Mouse (Mus musculus) neural tube, embryonic 12.5 days (tissue): ENCODE measurements around the gene Stub1. TPM values are rescaled to one million over a fixed set of nuclear protein-coding genes. Genes with fewer than 3 reads are reported as not detected.
A peak's percentile ranks its signal among the peaks of the same experiment; 100 is the strongest.

ENCODE experiments used
- ATAC-seq: fragments of 200-750 bp; cut with Nextera tagmentation; 2 replicates; pipeline ENCODE4 v1.8.0; 2017; ENCODE audit warnings: low read depth, mild to moderate bottlenecking, moderate TSS enrichment, moderate library complexity; ENCODE audit not compliant: low FRiP score
- H3K27ac ChIP-seq: fragments of 300-500 bp; sonication (generic); 2 replicates; pipeline ENCODE4 v1.5.1; 2016
- H3K27me3 ChIP-seq: fragments of 300-500 bp; sonication (generic); replicated peaks from 2 replicates; pipeline ENCODE4 v1.6.1; 2016; ENCODE audit warnings: mild to moderate bottlenecking
- H3K36me3 ChIP-seq: fragments of 300-500 bp; sonication (generic); 2 replicates; pipeline ENCODE4 v1.6.1; 2016; ENCODE audit warnings: mild to moderate bottlenecking
- H3K4me1 ChIP-seq: fragments of 300-500 bp; sonication (generic); 2 replicates; pipeline ENCODE4 v1.6.1; 2016
- H3K4me2 ChIP-seq: fragments of 300-500 bp; sonication (generic); replicated peaks from 2 replicates; pipeline ENCODE4 v1.6.1; 2016; ENCODE audit warnings: mild to moderate bottlenecking
- H3K4me3 ChIP-seq: fragments of 300-500 bp; sonication (generic); 2 replicates; pipeline ENCODE4 v1.5.1; 2016
- H3K9ac ChIP-seq: fragments of 300-500 bp; sonication (generic); 2 replicates; pipeline ENCODE4 v1.6.1; 2016; ENCODE audit warnings: mild to moderate bottlenecking
- H3K9me3 ChIP-seq: fragments of 300-500 bp; sonication (generic); 2 replicates; pipeline ENCODE4 v1.6.1; 2016; ENCODE audit warnings: mild to moderate bottlenecking
- WGBS: fragments of 180-500 bp; shearing (Covaris S2); methylation state at CpG from one replicate; pipeline ENCODE4 v1.1.7; 2016; 5-methylcytosine and 5-hydroxymethylcytosine counted together
- polyA plus RNA-seq: library from polyadenylated mRNA; unstranded; fragments of >200 nt; fragmentation: Nextera tagmentation; extraction: Ambion mirVana; gene quantifications from 2 replicates; pipeline ENCODE4 v1.2.1, GENCODE M21; 2016

Gene Stub1
- polyA plus RNA-seq, 1 experiment from 2014 or later, result 293 TPM

- WGBS, result 71% methylated on average over 4 of the region's 4 CpGs
- H3K36me3 ChIP-seq, result no peaks in the 10 kb centered on the region
- H3K27ac ChIP-seq, result no peak overlapping the region
- peaks cover 9% of the 10 kb centered on the region for H3K27me3 ChIP-seq
- H3K9ac ChIP-seq, result no peak overlapping the region
- no peak overlapping the region for H3K4me2 ChIP-seq
- ATAC-seq, result no peak
- no peaks in the 10 kb centered on the region for H3K9me3 ChIP-seq
- peaks cover 44% of the 10 kb centered on the region for H3K4me1 ChIP-seq
- no peak overlapping the region for H3K4me3 ChIP-seq
These were observed 26.7 kb downstream of the Stub1 start for GRCm38 (mm10) chr17:25806507-25806906.

- Histone ChIP-seq H3K4me2 (peak overlapping the region; percentile 41), H3K9me3 (no peaks in the 10 kb centered on the region), H3K36me3 (no peaks in the 10 kb centered on the region), H3K9ac (0 out of 2 replicates have a peak overlapping the region, but pooled peaks have one; percentile 26), H3K4me1 (peaks cover 20% of the 10 kb centered on the region), H3K4me3 (no peak overlapping the region), H3K27me3 (no peaks in the 10 kb centered on the region), H3K27ac (peak overlapping the region; percentile 77)
- peak; percentile 93 for ATAC-seq
- WGBS, result 8% methylated on average over 10 of the region's 10 CpGs
These were observed 30.2 kb downstream of the Stub1 start for GRCm38 (mm10) chr17:25802825-25803517.

- Histone ChIP-seq H3K4me2 (no peak overlapping the region), H3K9me3 (no peaks in the 10 kb centered on the region), H3K27me3 (no peaks in the 10 kb centered on the region), H3K9ac (no peak overlapping the region), H3K4me3 (no peak overlapping the region), H3K4me1 (peaks cover 32% of the 10 kb centered on the region), H3K27ac (no peak overlapping the region), H3K36me3 (no peaks in the 10 kb centered on the region)
- WGBS, result 9% methylated on average over 6 of the region's 6 CpGs
- ATAC-seq, result no peak
These were observed 32.2 kb downstream of the Stub1 start for GRCm38 (mm10) chr17:25801029-25801428.

- peaks cover 49% of the 10 kb centered on the region for H3K4me1 ChIP-seq
- H3K27ac ChIP-seq, result peak within 1 kb of the TSS; percentile 47
- under 1% methylated on average over 35 of the region's 35 CpGs for WGBS
- H3K9ac ChIP-seq, result peak within 1 kb of the TSS; percentile 72
- H3K4me2 ChIP-seq, result peak within 1 kb of the TSS; percentile 95
- no peaks in the 10 kb centered on the region for H3K36me3 ChIP-seq
- H3K4me3 ChIP-seq, result peak within 1 kb of the TSS; percentile 80
- H3K27me3 ChIP-seq, result no peaks in the 10 kb centered on the region
- ATAC-seq, result peak; percentile 44; the same call in 1 of the 2 replicates
- no peaks in the 10 kb centered on the region for H3K9me3 ChIP-seq
These were observed 36.2 kb downstream of the Stub1 start, which contains the start of gene Metrn for GRCm38 (mm10) chr17:25796951-25797369. TSS of gene Metrn (minus strand) at chr17:25797136.

- WGBS, result under 1% methylated on average over 37 of the region's 37 CpGs
- Histone ChIP-seq H3K36me3 (no peaks in the 10 kb centered on the region), H3K27ac (peak overlapping the region; percentile 47), H3K9me3 (no peaks in the 10 kb centered on the region), H3K4me1 (peaks cover 52% of the 10 kb centered on the region), H3K27me3 (no peaks in the 10 kb centered on the region), H3K9ac (peak overlapping the region; percentile 72), H3K4me3 (peak overlapping the region; percentile 80), H3K4me2 (peak overlapping the region; percentile 95)
- ATAC-seq, result 0 out of 2 replicates have a peak, but pooled peaks have one; percentile 5
These were observed 36.9 kb downstream of the Stub1 start for GRCm38 (mm10) chr17:25796211-25796771.

GRCm38 (mm10) chr17:25795609-25796092 is 37.6 kb downstream of the Stub1 start, which contains the start of gene AC134908.4:
TSS of gene AC134908.4 (minus strand) at chr17:25795659.
- Histone ChIP-seq H3K9me3 (no peaks in the 10 kb centered on the region), H3K36me3 (no peaks in the 10 kb centered on the region), H3K4me2 (peak within 1 kb of the TSS; percentile 95), H3K4me1 (peaks cover 59% of the 10 kb centered on the region), H3K9ac (peak within 1 kb of the TSS; percentile 72), H3K27me3 (no peaks in the 10 kb centered on the region), H3K4me3 (peak within 1 kb of the TSS; percentile 80), H3K27ac (peak within 1 kb of the TSS; percentile 47)
- ATAC-seq, result no peak
- WGBS, result under 1% methylated on average over 6 of the region's 6 CpGs

- H3K27me3 ChIP-seq, result no peaks in the 10 kb centered on the region
- peak overlapping the region; percentile 72 for H3K9ac ChIP-seq
- no peaks in the 10 kb centered on the region for H3K9me3 ChIP-seq
- peak overlapping the region; percentile 80 for H3K4me3 ChIP-seq
- H3K36me3 ChIP-seq, result no peaks in the 10 kb centered on the region
- 49% methylated on average over 17 of the region's 17 CpGs for WGBS
- ATAC-seq, result no peak
- peak overlapping the region; percentile 34 for H3K27ac ChIP-seq
- H3K4me2 ChIP-seq, result peak overlapping the region; percentile 95
- H3K4me1 ChIP-seq, result peaks cover 62% of the 10 kb centered on the region
These were observed 38.2 kb downstream of the Stub1 start for GRCm38 (mm10) chr17:25794998-25795397.

GRCm38 (mm10) chr17:25794197-25794596 is 39.0 kb downstream of the Stub1 start:
- H3K4me3 ChIP-seq, result no peak overlapping the region
- peak overlapping the region; percentile 33; the same call in 1 of the 2 replicates for H3K27ac ChIP-seq
- H3K4me2 ChIP-seq, result peak overlapping the region; percentile 95
- peaks cover 62% of the 10 kb centered on the region for H3K4me1 ChIP-seq
- no peaks in the 10 kb centered on the region for H3K27me3 ChIP-seq
- H3K9ac ChIP-seq, result peak overlapping the region; percentile 72; the same call in 1 of the 2 replicates
- no peaks in the 10 kb centered on the region for H3K9me3 ChIP-seq
- H3K36me3 ChIP-seq, result peaks cover 7% of the 10 kb centered on the region
- ATAC-seq, result no peak
- WGBS, result 21% methylated on average over 13 of the region's 13 CpGs

GRCm38 (mm10) chr17:25792615-25793014 is 40.6 kb downstream of the Stub1 start, which contains the start of gene Fam173a:
TSS of gene Fam173a (minus strand) at chr17:25792901.
- H3K4me1 ChIP-seq, result peaks cover 62% of the 10 kb centered on the region
- peak within 1 kb of the TSS; percentile 72 for H3K4me3 ChIP-seq
- H3K9ac ChIP-seq, result peak within 1 kb of the TSS; percentile 79
- H3K36me3 ChIP-seq, result peaks cover 19% of the 10 kb centered on the region
- H3K27me3 ChIP-seq, result no peaks in the 10 kb centered on the region
- peak; percentile 26 for ATAC-seq
- 0% methylated on average over 14 of the region's 14 CpGs for WGBS
- no peaks in the 10 kb centered on the region for H3K9me3 ChIP-seq
- peak within 1 kb of the TSS; percentile 79 for H3K27ac ChIP-seq
- peak within 1 kb of the TSS; percentile 95 for H3K4me2 ChIP-seq

GRCm38 (mm10) chr17:25791843-25792527 is 41.2 kb downstream of the Stub1 start:
- Histone ChIP-seq H3K4me1 (peaks cover 56% of the 10 kb centered on the region), H3K36me3 (peaks cover 23% of the 10 kb centered on the region), H3K27ac (peak overlapping the region; percentile 79), H3K9me3 (no peaks in the 10 kb centered on the region), H3K27me3 (no peaks in the 10 kb centered on the region), H3K4me3 (peak overlapping the region; percentile 72), H3K4me2 (peak overlapping the region; percentile 95), H3K9ac (peak overlapping the region; percentile 79)
- peak; percentile 32; the same call in 1 of the 2 replicates for ATAC-seq
- WGBS, result under 1% methylated on average over 45 of the region's 45 CpGs

- ATAC-seq, result no peak
- WGBS, result 28% methylated on average over 19 of the region's 19 CpGs
- peaks cover 54% of the 10 kb centered on the region for H3K4me1 ChIP-seq
- no peaks in the 10 kb centered on the region for H3K27me3 ChIP-seq
- H3K36me3 ChIP-seq, result peaks cover 23% of the 10 kb centered on the region
- H3K4me3 ChIP-seq, result peak overlapping the region; percentile 72
- H3K4me2 ChIP-seq, result peak overlapping the region; percentile 95
- peak overlapping the region; percentile 79 for H3K9ac ChIP-seq
- no peaks in the 10 kb centered on the region for H3K9me3 ChIP-seq
- H3K27ac ChIP-seq, result peak overlapping the region; percentile 79; the same call in 1 of the 2 replicates
These were observed 41.8 kb downstream of the Stub1 start for GRCm38 (mm10) chr17:25791320-25791842.
